Mouse (Mus musculus) embryonic facial prominence, embryonic 14.5 days (tissue): ENCODE measurements around the gene Lemd2. TPM values are rescaled to one million over a fixed set of nuclear protein-coding genes. Genes with fewer than 3 reads are reported as not detected.

Experiments
- ATAC-seq: fragments of 200-750 bp; cut with Nextera tagmentation; 2 replicates; pipeline ENCODE4 v1.8.0; 2017; ENCODE audit warnings: low read depth, moderate number of reproducible peaks, moderate TSS enrichment
- DNase-seq: peaks from one replicate; pipeline ENCODE4 v3.0.0-alpha.2; 2015; ENCODE audit warnings: low spot score
- H3K27ac ChIP-seq: fragments of 300-500 bp; sonication (generic); replicated peaks from 2 replicates; pipeline ENCODE4 v1.5.1; 2014; ENCODE audit warnings: low read depth, mild to moderate bottlenecking, low read length, moderate library complexity
- H3K27me3 ChIP-seq: fragments of 300-500 bp; sonication (generic); replicated peaks from 2 replicates; pipeline ENCODE4 v1.6.1; 2014; ENCODE audit warnings: low read length; ENCODE audit not compliant: control insufficient read depth, insufficient read depth
- H3K36me3 ChIP-seq: fragments of 300-500 bp; sonication (generic); 2 replicates; pipeline ENCODE4 v1.6.1; 2014; ENCODE audit warnings: low read length, mixed read lengths; ENCODE audit not compliant: control insufficient read depth, insufficient read depth
- H3K4me1 ChIP-seq: fragments of 300-500 bp; sonication (generic); 2 replicates; pipeline ENCODE4 v1.6.1; 2014; ENCODE audit warnings: antibody characterized with exemption, low read length; ENCODE audit not compliant: control insufficient read depth, insufficient read depth
- H3K4me2 ChIP-seq: fragments of 300-500 bp; sonication (generic); 2 replicates; pipeline ENCODE4 v1.6.1; 2014; ENCODE audit warnings: low read depth, mild to moderate bottlenecking, low read length, moderate library complexity, mixed read lengths
- H3K4me3 ChIP-seq: fragments of 300-500 bp; sonication (generic); 2 replicates; pipeline ENCODE4 v1.5.1; 2014; ENCODE audit warnings: low read depth, mild to moderate bottlenecking, low read length
- H3K9ac ChIP-seq: fragments of 300-500 bp; sonication (generic); 2 replicates; pipeline ENCODE4 v1.6.1; 2014; ENCODE audit warnings: low read depth, mild to moderate bottlenecking, low read length, moderate library complexity, mixed read lengths
- H3K9me3 ChIP-seq: fragments of 300-500 bp; sonication (generic); 2 replicates; pipeline ENCODE4 v1.6.1; 2016; ENCODE audit warnings: low read length; ENCODE audit not compliant: control insufficient read depth
- WGBS: fragments of 180-500 bp; shearing (Covaris S2); extraction: QIAGEN DNeasy Blood & Tissue Kit; methylation state at CpG from one replicate; pipeline ENCODE4 v1.1.7; 2014; 5-methylcytosine and 5-hydroxymethylcytosine counted together
- polyA plus RNA-seq: library from polyadenylated mRNA; unstranded; fragments of >200 nt; fragmentation: Nextera tagmentation; extraction: Ambion mirVana; gene quantifications from 2 replicates; pipeline ENCODE4 v1.2.1, GENCODE M21; 2014

Lemd2 gene
- polyA plus RNA-seq, result 15.1 and 16.0 TPM in 2 replicates

- H3K27ac ChIP-seq, result peak within 1 kb of the TSS; percentile 93
- peaks cover 29% of the 10 kb centered on the region for H3K36me3 ChIP-seq
- peak within 1 kb of the TSS; percentile 92 for H3K4me3 ChIP-seq
- WGBS, result 6% methylated on average over 65 of the region's 97 CpGs
- H3K9me3 ChIP-seq, result no peaks in the 10 kb centered on the region
- H3K4me1 ChIP-seq, result peaks cover 8% of the 10 kb centered on the region
- DNase-seq, result peak; percentile 97
- peak; percentile 96 for ATAC-seq
- peak within 1 kb of the TSS; percentile 68 for H3K4me2 ChIP-seq
- H3K9ac ChIP-seq, result peak within 1 kb of the TSS; percentile 99
- H3K27me3 ChIP-seq, result no peaks in the 10 kb centered on the region
Observed at GRCm38 (mm10) chr17:27204075-27204909, at the start of gene Lemd2. TSS of gene Lemd2 (minus strand) at chr17:27204469.

- Histone ChIP-seq H3K27ac (no peak overlapping the region), H3K4me1 (no peaks in the 10 kb centered on the region), H3K27me3 (no peaks in the 10 kb centered on the region), H3K36me3 (no peaks in the 10 kb centered on the region), H3K4me3 (no peak overlapping the region), H3K9me3 (no peaks in the 10 kb centered on the region), H3K9ac (no peak overlapping the region), H3K4me2 (no peak overlapping the region)
- no peak for ATAC-seq
- DNase-seq, result no peak
- 80% methylated on average over 6 of the region's 6 CpGs for WGBS
Observed at GRCm38 (mm10) chr17:27251150-27251549, 46.9 kb upstream of the Lemd2 start.

GRCm38 (mm10) chr17:27250461-27250860 is 46.2 kb upstream of the Lemd2 start:
- Histone ChIP-seq H3K27ac (no peak overlapping the region), H3K36me3 (no peaks in the 10 kb centered on the region), H3K9me3 (no peaks in the 10 kb centered on the region), H3K27me3 (no peaks in the 10 kb centered on the region), H3K4me1 (no peaks in the 10 kb centered on the region), H3K4me3 (no peak overlapping the region), H3K4me2 (no peak overlapping the region), H3K9ac (no peak overlapping the region)
- ATAC-seq (no peak), DNase-seq (no peak)
- 24% methylated on average over 4 of the region's 4 CpGs for WGBS

- no peak overlapping the region for H3K4me3 ChIP-seq
- H3K9ac ChIP-seq, result no peak overlapping the region
- no peak overlapping the region for H3K4me2 ChIP-seq
- no peak for DNase-seq
- no peaks in the 10 kb centered on the region for H3K27me3 ChIP-seq
- H3K9me3 ChIP-seq, result no peaks in the 10 kb centered on the region
- H3K36me3 ChIP-seq, result no peaks in the 10 kb centered on the region
- 66% methylated on average over 3 of the region's 3 CpGs for WGBS
- no peak for ATAC-seq
- no peaks in the 10 kb centered on the region for H3K4me1 ChIP-seq
- no peak overlapping the region for H3K27ac ChIP-seq
Observed at GRCm38 (mm10) chr17:27249073-27249472, 44.8 kb upstream of the Lemd2 start.

- Histone ChIP-seq H3K4me3 (no peak overlapping the region), H3K9me3 (no peaks in the 10 kb centered on the region), H3K27ac (no peak overlapping the region), H3K27me3 (no peaks in the 10 kb centered on the region), H3K9ac (no peak overlapping the region), H3K4me1 (no peaks in the 10 kb centered on the region), H3K4me2 (no peak overlapping the region), H3K36me3 (no peaks in the 10 kb centered on the region)
- WGBS, result 89% methylated on average over 6 of the region's 6 CpGs
- DNase-seq (no peak), ATAC-seq (no peak)
Observed at GRCm38 (mm10) chr17:27247680-27248386, 43.6 kb upstream of the Lemd2 start.

GRCm38 (mm10) chr17:27245851-27246381 is 41.6 kb upstream of the Lemd2 start:
- no peak for ATAC-seq
- no peaks in the 10 kb centered on the region for H3K27me3 ChIP-seq
- 78% methylated on average over 10 of the region's 10 CpGs for WGBS
- DNase-seq, result no peak
- no peak overlapping the region for H3K9ac ChIP-seq
- no peaks in the 10 kb centered on the region for H3K36me3 ChIP-seq
- H3K27ac ChIP-seq, result no peak overlapping the region
- no peak overlapping the region for H3K4me2 ChIP-seq
- peaks cover 7% of the 10 kb centered on the region for H3K4me1 ChIP-seq
- H3K9me3 ChIP-seq, result no peaks in the 10 kb centered on the region
- no peak overlapping the region for H3K4me3 ChIP-seq

- Histone ChIP-seq H3K27me3 (no peaks in the 10 kb centered on the region), H3K4me1 (peaks cover 7% of the 10 kb centered on the region), H3K27ac (no peak overlapping the region), H3K9me3 (no peaks in the 10 kb centered on the region), H3K4me3 (no peak overlapping the region), H3K36me3 (no peaks in the 10 kb centered on the region), H3K9ac (no peak overlapping the region), H3K4me2 (no peak overlapping the region)
- no peak for ATAC-seq
- 56% methylated on average over 4 of the region's 4 CpGs for WGBS
- DNase-seq, result no peak
Observed at GRCm38 (mm10) chr17:27244912-27245311, 40.6 kb upstream of the Lemd2 start.

- DNase-seq (peak; percentile 74), ATAC-seq (no peak)
Observed at GRCm38 (mm10) chr17:27242194-27243189, 38.2 kb upstream of the Lemd2 start.

More at GRCm38 (mm10) chr17:27242194-27243189, 38.2 kb upstream of the Lemd2 start:
- WGBS, result 61% methylated on average over 18 of the region's 18 CpGs
- Histone ChIP-seq H3K4me3 (no peak overlapping the region), H3K4me2 (no peak overlapping the region), H3K4me1 (peaks cover 7% of the 10 kb centered on the region), H3K9ac (no peak overlapping the region), H3K9me3 (no peaks in the 10 kb centered on the region), H3K27me3 (no peaks in the 10 kb centered on the region), H3K27ac (no peak overlapping the region), H3K36me3 (no peaks in the 10 kb centered on the region)
